Mouse (Mus musculus) stomach, embryonic 16.5 days (tissue): ENCODE measurements around the gene Ccdc110. TPM values are rescaled to one million over a fixed set of nuclear protein-coding genes. Genes with fewer than 3 reads are reported as not detected.
A peak's percentile ranks its signal among the peaks of the same experiment; 100 is the strongest.

Source experiments
- ATAC-seq: fragments of 200-750 bp; cut with Nextera tagmentation; 2 replicates; pipeline ENCODE4 v1.8.0; 2017; ENCODE audit warnings: moderate number of reproducible peaks, moderate TSS enrichment; ENCODE audit not compliant: insufficient read depth, low FRiP score
- H3K27ac ChIP-seq: fragments of 300-500 bp; sonication (generic); 2 replicates; pipeline ENCODE4 v1.5.1; 2014; ENCODE audit warnings: low read length
- H3K27me3 ChIP-seq: fragments of 300-500 bp; sonication (generic); 2 replicates; pipeline ENCODE4 v1.6.1; 2014; ENCODE audit warnings: low read length, control low read depth, mixed read lengths; ENCODE audit not compliant: control insufficient read depth, insufficient read depth
- H3K36me3 ChIP-seq: fragments of 300-500 bp; sonication (generic); 2 replicates; pipeline ENCODE4 v1.6.1; 2014; ENCODE audit warnings: low read length; ENCODE audit not compliant: control insufficient read depth, insufficient read depth
- H3K4me1 ChIP-seq: fragments of 300-500 bp; sonication (generic); 2 replicates; pipeline ENCODE4 v1.6.1; 2014; ENCODE audit warnings: low read length, control low read depth, mixed read lengths; ENCODE audit not compliant: control insufficient read depth, insufficient read depth
- H3K4me2 ChIP-seq: fragments of 300-500 bp; sonication (generic); 2 replicates; pipeline ENCODE4 v1.6.1; 2014; ENCODE audit warnings: low read depth, low read length, mixed read lengths
- H3K4me3 ChIP-seq: fragments of 300-500 bp; sonication (generic); replicated peaks from 2 replicates; pipeline ENCODE4 v1.5.1; 2014; ENCODE audit warnings: mild to moderate bottlenecking, low read length
- H3K9ac ChIP-seq: fragments of 300-500 bp; sonication (generic); 2 replicates; pipeline ENCODE4 v1.6.1; 2014; ENCODE audit warnings: low read length
- H3K9me3 ChIP-seq: fragments of 300-500 bp; sonication (generic); replicated peaks from 2 replicates; pipeline ENCODE4 v1.6.1; 2016; ENCODE audit warnings: low read length, control low read depth; ENCODE audit not compliant: control insufficient read depth
- WGBS: fragments of 180-500 bp; shearing (Covaris S2); extraction: QIAGEN DNeasy Blood & Tissue Kit; methylation state at CpG from one replicate; pipeline ENCODE4 v1.1.7; 2014; 5-methylcytosine and 5-hydroxymethylcytosine counted together
- polyA plus RNA-seq: library from polyadenylated mRNA; unstranded; fragments of >200 nt; fragmentation: Nextera tagmentation; extraction: Ambion mirVana; gene quantifications from 2 replicates; pipeline ENCODE4 v1.2.1, GENCODE M21; 2015

Ccdc110 gene
- polyA plus RNA-seq, 1 experiment from 2014 or later: not detected

DNA sequence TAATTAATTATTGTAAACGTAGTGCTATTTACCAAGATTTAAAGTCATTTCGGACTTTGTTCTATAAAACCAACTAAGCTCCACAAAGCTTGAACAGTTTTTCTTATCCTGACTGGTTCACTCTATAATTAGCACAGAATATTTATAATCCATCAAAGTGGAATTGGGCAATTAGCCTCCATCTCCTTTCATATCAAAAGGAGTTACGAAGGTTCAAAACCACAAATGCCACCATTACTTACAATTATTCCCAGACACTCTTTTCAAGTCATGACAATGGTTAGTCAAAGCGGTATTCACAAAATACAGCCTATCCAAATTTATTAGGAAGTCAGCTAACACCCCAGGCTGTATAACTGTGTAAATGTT lies 28.2 kb upstream of the Ccdc110 start:
- no peaks in the 10 kb centered on the region for H3K27me3 ChIP-seq
- 82% methylated on average over 4 of the region's 4 CpGs for WGBS
- no peak overlapping the region for H3K9ac ChIP-seq
- H3K4me3 ChIP-seq: no peak overlapping the region
- no peaks in the 10 kb centered on the region for H3K9me3 ChIP-seq
- peaks cover 3% of the 10 kb centered on the region; the same call in 1 of the 2 replicates for H3K36me3 ChIP-seq
- no peaks in the 10 kb centered on the region for H3K4me1 ChIP-seq
- no peak for ATAC-seq
- no peak overlapping the region for H3K4me2 ChIP-seq
- H3K27ac ChIP-seq: no peak overlapping the region

DNA sequence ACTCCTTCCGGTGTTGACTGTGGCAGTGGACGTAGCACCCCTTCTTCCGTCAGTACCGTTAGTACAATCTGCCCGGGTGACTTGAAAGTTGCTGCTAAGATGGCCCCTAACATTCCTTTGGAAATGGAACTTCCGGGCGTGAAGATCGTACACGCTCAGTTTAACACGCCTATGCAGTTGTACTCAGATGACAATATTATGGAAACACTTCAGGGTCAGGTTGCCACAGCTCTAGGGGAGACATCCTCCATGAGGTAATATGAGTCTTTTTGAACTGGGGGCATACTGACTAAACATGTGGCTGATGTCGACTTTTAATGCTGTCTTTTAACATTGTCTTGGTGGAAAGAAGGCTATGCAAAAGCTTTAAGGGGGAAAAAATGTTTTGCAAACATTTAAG lies 20.7 kb upstream of the Ccdc110 start:
- no peaks in the 10 kb centered on the region for H3K4me1 ChIP-seq
- no peaks in the 10 kb centered on the region for H3K27me3 ChIP-seq
- H3K4me3 ChIP-seq: no peak overlapping the region
- no peak overlapping the region for H3K4me2 ChIP-seq
- no peaks in the 10 kb centered on the region for H3K9me3 ChIP-seq
- 78% methylated on average over 11 of the region's 11 CpGs for WGBS
- no peak for ATAC-seq
- H3K27ac ChIP-seq: no peak overlapping the region
- 0 out of 2 replicates have a peak, but pooled peaks cover 4% of the 10 kb centered on the region for H3K36me3 ChIP-seq
- no peak overlapping the region for H3K9ac ChIP-seq

DNA sequence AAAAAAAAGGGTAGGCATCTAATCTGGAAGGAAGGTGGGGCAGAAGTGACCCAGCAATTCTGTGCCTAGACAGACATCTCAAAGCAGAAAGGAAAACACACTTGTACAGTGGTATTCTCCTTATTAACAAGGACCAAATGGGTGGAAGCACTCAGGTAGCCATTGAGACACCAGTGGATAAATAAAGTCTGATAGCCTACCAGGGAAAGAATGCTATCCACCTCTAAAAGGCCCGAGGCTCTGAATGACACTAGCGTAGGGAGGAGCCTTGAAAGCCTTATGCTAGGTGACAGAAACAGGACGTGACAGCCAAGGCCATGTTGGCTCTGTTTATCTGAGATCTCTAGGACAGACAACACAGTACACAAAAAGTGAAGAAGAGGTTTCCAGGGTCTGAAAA lies 17.9 kb upstream of the Ccdc110 start:
- Histone ChIP-seq H3K27ac (peak overlapping the region; percentile 34; the same call in 1 of the 2 replicates), H3K9ac (no peak overlapping the region)

DNA sequence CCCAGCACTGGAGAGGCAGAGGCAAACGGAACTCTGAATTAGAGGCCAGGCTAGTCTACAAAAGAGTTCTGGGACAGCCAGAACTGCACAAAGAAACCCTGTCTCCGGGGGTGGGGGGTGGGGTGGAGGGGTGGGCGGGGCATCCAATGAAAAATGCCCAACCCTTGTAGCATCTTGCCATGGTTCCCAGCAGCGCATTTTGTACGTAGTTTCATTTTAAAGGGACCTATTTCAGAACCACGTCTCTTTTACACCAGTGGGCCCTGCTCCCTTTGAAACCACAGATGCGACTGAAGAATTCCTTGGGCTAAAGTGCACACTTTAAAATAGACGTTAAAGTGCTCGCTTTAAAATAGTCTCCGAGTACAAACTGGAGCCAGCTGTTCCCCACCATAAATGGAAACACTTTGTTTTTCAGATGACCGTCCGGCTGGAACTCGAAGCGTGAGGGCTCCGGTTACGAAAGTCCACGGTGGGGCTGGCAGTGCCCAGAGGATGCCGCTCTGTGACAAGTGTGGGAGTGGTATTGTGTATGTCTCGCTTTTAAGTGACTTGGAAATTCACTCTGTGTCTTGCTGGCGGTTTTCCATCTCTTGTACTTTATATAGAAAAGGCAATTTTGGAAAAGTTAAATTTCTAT lies 17.3 kb upstream of the Ccdc110 start:
- 0 out of 2 replicates have a peak, but pooled peaks cover 4% of the 10 kb centered on the region for H3K36me3 ChIP-seq
- peak overlapping the region; percentile 34 for H3K27ac ChIP-seq
- 63% methylated on average over 20 of the region's 20 CpGs for WGBS
- H3K9me3 ChIP-seq: no peaks in the 10 kb centered on the region
- no peak overlapping the region for H3K9ac ChIP-seq
- H3K27me3 ChIP-seq: no peaks in the 10 kb centered on the region
- no peak overlapping the region for H3K4me3 ChIP-seq
- 0 out of 2 replicates have a peak, but pooled peaks have one; percentile 6 for ATAC-seq
- H3K4me1 ChIP-seq: no peaks in the 10 kb centered on the region
- no peak overlapping the region for H3K4me2 ChIP-seq

More for the DNA sequence above, 17.9 kb upstream of the Ccdc110 start:
- ATAC-seq: no peak
- Histone ChIP-seq H3K4me3 (no peak overlapping the region), H3K27me3 (no peaks in the 10 kb centered on the region), H3K9me3 (no peaks in the 10 kb centered on the region), H3K4me2 (no peak overlapping the region), H3K36me3 (0 out of 2 replicates have a peak, but pooled peaks cover 4% of the 10 kb centered on the region), H3K4me1 (no peaks in the 10 kb centered on the region)
- 82% methylated on average over 3 of the region's 3 CpGs for WGBS

DNA sequence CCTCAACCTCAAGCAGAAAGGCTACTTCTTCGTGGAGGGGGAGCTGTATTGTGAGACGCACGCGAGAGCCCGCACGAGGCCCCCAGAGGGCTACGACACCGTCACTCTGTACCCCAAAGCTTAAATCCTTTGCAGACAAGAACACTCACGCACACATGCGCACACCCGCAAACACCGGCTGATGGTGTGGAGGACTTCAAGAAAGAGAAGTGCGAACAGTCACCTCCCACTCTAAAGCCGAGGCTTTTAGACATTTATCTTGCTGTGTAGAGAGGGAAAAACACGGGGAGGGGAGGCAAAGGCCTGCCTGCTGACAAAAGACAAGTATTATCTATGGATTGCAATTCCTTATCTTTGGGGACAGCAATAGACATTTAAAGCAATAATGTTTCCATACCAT lies 15.5 kb upstream of the Ccdc110 start:
- no peak for ATAC-seq
- WGBS: 80% methylated on average over 15 of the region's 15 CpGs
- Histone ChIP-seq H3K9me3 (no peaks in the 10 kb centered on the region), H3K4me3 (no peak overlapping the region), H3K4me1 (no peaks in the 10 kb centered on the region), H3K9ac (no peak overlapping the region), H3K36me3 (0 out of 2 replicates have a peak, but pooled peaks cover 4% of the 10 kb centered on the region), H3K27ac (no peak overlapping the region), H3K27me3 (no peaks in the 10 kb centered on the region), H3K4me2 (no peak overlapping the region)

DNA sequence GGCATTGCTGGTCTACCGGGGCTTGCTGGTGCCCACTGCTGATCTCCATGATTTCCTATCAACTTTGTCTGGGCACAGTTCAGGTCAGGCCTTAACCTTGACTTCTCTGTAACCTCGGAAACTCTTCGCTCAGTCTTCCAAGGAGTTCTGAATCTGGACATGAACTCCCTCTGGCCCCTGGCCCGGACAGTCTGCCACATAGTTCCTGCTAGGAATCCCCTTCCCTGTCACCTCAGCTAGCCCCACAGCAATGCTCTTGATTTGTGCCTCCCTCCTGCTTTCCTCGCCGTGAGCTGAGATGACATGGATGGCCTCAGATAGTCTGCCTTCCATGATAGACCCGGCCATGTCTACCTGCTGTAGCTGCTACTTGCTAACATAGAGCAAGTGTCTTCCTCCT lies 14.0 kb upstream of the Ccdc110 start:
- Histone ChIP-seq H3K4me3 (no peak overlapping the region), H3K27ac (no peak overlapping the region), H3K9ac (no peak overlapping the region), H3K4me2 (no peak overlapping the region), H3K36me3 (0 out of 2 replicates have a peak, but pooled peaks cover 4% of the 10 kb centered on the region), H3K27me3 (no peaks in the 10 kb centered on the region), H3K9me3 (no peaks in the 10 kb centered on the region), H3K4me1 (no peaks in the 10 kb centered on the region)
- no peak for ATAC-seq
- WGBS: 85% methylated on average over 7 of the region's 7 CpGs

DNA sequence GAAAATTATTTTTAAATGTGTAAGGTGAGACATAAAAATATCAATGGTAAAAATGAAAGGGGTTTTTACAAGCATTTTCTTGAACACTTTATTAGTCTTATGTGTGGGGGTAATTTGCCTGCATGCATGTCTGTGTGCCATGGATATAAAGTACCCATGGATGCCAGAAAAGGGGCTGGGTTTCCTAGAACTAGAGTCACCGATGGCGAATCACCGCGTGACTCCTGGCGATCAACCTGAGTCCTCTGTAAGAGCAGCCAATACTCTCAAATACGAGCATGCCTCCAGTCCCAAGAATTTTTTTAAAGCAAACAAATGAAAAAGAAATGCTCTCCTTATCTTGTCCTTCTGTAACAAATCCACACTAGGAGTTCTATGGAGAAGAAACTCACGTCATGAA lies 12.3 kb upstream of the Ccdc110 start:
- Histone ChIP-seq H3K4me3 (no peak overlapping the region), H3K27me3 (no peaks in the 10 kb centered on the region), H3K9me3 (no peaks in the 10 kb centered on the region), H3K9ac (no peak overlapping the region), H3K36me3 (0 out of 2 replicates have a peak, but pooled peaks cover 4% of the 10 kb centered on the region), H3K4me1 (no peaks in the 10 kb centered on the region), H3K27ac (no peak overlapping the region), H3K4me2 (no peak overlapping the region)
- no peak for ATAC-seq
- 89% methylated on average over 7 of the region's 7 CpGs for WGBS

DNA sequence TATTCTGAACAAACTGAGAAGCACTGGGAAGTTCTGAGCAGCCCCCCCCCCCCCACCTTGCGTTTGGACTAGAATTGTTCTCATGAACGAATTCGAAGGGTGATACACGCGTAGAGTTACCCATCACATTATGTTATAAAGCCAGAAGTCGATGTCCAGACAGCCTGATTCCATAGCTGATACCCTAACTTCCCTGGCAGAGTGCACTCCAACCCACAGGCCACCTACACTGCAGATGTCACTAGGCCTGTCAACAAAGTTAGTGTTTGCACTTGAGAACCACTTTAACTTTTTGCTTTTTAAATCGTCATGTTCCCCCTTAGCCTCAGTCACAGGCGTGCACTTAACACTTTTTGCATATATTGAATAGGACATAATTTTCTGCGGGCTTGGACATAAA lies 2.6 kb downstream of the Ccdc110 start:
- Histone ChIP-seq H3K4me2 (no peak overlapping the region), H3K4me3 (no peak overlapping the region), H3K27ac (no peak overlapping the region), H3K4me1 (no peaks in the 10 kb centered on the region), H3K36me3 (no peaks in the 10 kb centered on the region), H3K9ac (no peak overlapping the region), H3K9me3 (no peaks in the 10 kb centered on the region), H3K27me3 (no peaks in the 10 kb centered on the region)
- no peak for ATAC-seq
- 78% methylated on average over 9 of the region's 9 CpGs for WGBS

DNA sequence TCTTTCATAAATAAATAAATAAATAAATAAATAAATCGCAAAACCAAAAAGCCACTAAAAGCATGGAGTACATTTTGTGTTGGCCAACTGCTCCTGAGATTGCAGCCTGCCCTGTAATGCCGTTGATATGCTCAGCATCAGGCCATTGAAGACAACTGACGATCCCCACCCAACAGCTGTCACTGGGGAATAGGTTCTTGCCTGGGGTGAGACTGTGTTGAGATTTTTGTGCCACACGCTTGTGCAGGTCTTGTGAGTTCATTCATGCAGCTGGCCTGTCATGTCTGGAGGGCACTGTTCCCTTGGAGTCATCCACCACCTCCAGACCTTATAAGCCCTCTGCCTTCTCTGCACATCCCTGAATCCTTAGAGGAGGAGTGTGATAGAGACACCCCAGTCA lies 11.9 kb downstream of the Ccdc110 start:
- H3K27me3 ChIP-seq: no peaks in the 10 kb centered on the region
- no peak overlapping the region for H3K9ac ChIP-seq
- H3K36me3 ChIP-seq: no peaks in the 10 kb centered on the region
- H3K9me3 ChIP-seq: no peaks in the 10 kb centered on the region
- no peak overlapping the region for H3K27ac ChIP-seq
- H3K4me3 ChIP-seq: no peak overlapping the region
- WGBS: 87% methylated on average over 4 of the region's 4 CpGs
- H3K4me1 ChIP-seq: no peaks in the 10 kb centered on the region
- ATAC-seq: no peak
- no peak overlapping the region for H3K4me2 ChIP-seq
